Mouse (Mus musculus): Measurements from ENCODE around the gene Stn1. TPM values are rescaled to one million over a fixed set of nuclear protein-coding genes. Genes with fewer than 3 reads are reported as not detected.
A peak's percentile ranks its signal among the peaks of the same experiment; 100 is the strongest.

Stn1 gene
- polyA plus RNA-seq, 1 experiment from 2014 or later: 12.7 TPM

DNA sequence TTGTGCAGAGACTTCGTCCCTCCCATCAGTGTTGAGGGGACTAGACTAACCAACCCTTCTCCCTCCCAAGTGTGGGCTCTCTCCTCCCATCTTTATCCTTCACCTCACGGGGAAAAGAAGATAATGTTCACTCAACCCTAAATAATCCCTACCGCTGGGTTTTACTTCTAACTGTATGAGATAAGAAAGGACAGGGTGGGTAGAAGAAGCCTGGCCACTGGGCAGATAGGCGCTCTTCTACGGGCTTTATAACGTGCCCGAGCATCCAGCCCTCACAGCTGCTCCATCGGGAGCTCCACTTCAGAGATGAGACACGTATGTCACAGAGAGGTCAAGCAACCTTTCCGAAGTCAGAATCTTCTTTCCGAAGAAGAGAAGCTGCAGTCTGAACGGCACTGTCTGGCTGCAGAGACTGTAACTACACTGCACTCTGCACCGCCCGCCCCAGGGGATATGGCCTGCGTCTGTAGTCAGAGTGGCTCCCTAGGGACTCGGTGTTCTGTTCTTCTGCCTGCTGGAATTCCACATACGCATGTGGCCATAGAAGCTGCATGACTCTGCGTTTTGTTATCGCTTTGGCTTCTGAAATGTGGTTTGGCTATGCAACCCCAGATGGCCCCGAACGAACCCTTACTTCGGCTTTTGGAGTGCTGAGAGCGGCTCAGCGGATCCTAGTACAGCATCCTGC is 18.7 kb downstream of the Stn1 start:
- DNase-seq: no peak
- H3K4me1 ChIP-seq (replicated peaks): peaks cover 57% of the 10 kb centered on the region
- no peaks in the 10 kb centered on the region for H3K27me3 ChIP-seq
- H3K9me3 ChIP-seq (replicated peaks): no peaks in the 10 kb centered on the region
- H3K4me2 ChIP-seq: peak overlapping the region; percentile 69
- peak overlapping the region; percentile 57 for H3K9ac ChIP-seq
- 32% methylated on average over 24 of the region's 24 CpGs for WGBS (ENCODE audit: insufficient replicate concordance)
- ATAC-seq (ENCODE audit: low read depth): peak; percentile 88
- peak overlapping the region; percentile 81 for H3K27ac ChIP-seq
- peak overlapping the region; percentile 42 for H3K4me3 ChIP-seq (replicated peaks)
- peaks cover 32% of the 10 kb centered on the region for H3K36me3 ChIP-seq

DNA sequence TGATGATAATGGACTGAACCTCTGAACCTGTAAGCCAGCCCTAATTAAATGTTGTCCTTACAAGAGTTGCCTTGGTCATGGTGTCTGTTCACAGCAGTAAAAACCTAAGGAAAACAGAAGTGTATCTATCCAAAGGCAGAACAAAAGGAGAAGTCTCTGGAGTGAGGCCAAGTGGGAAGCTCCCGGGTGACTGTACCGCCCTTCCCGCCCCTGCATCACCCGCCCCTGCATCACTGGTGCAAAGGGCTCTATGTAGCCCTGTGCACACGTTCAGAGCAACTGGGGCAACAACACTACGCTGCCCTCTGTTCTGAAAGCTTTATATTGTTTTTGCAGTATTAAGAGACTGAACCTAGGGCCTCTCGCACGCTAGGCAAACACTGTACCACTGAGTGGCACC is 19.7 kb downstream of the Stn1 start:
- Histone ChIP-seq H3K9ac (no peak overlapping the region), H3K4me3 (replicated peaks) (no peak overlapping the region), H3K9me3 (replicated peaks) (no peaks in the 10 kb centered on the region), H3K4me1 (replicated peaks) (peaks cover 60% of the 10 kb centered on the region), H3K4me2 (peak overlapping the region; percentile 69; the same call in 1 of the 2 replicates), H3K27ac (no peak overlapping the region), H3K36me3 (peaks cover 26% of the 10 kb centered on the region), H3K27me3 (no peaks in the 10 kb centered on the region)
- no peak for ATAC-seq (ENCODE audit: low read depth)
- no peak for DNase-seq
- 75% methylated on average over 8 of the region's 8 CpGs for WGBS (ENCODE audit: insufficient replicate concordance)

DNA sequence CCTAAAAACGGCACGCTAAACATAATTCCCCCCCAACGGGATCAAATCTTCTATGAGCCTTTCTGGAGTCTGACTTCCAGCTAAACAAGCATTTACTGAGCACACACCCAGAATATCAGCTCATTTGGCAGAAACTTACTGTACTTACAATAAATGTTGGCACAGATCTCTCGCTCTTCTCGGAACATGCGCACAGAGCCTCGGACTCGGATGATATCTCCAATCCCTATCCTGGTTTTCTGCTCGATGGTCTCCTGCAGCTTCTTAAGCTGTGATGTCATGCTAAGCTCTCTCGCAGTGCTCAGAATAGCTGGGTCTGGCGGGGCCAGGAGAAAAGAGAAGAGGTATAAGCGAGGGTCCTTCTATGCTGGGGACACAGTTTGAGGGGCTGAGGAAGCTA is 20.4 kb downstream of the Stn1 start:
- Histone ChIP-seq H3K27me3 (no peaks in the 10 kb centered on the region), H3K27ac (no peak overlapping the region), H3K4me3 (replicated peaks) (no peak overlapping the region), H3K4me1 (replicated peaks) (peaks cover 66% of the 10 kb centered on the region), H3K36me3 (peaks cover 19% of the 10 kb centered on the region; the same call in 1 of the 2 replicates), H3K4me2 (no peak overlapping the region), H3K9me3 (replicated peaks) (no peaks in the 10 kb centered on the region), H3K9ac (no peak overlapping the region)
- ATAC-seq (ENCODE audit: low read depth): no peak
- WGBS (ENCODE audit: insufficient replicate concordance): 89% methylated on average over 12 of the region's 12 CpGs
- DNase-seq: no peak

DNA sequence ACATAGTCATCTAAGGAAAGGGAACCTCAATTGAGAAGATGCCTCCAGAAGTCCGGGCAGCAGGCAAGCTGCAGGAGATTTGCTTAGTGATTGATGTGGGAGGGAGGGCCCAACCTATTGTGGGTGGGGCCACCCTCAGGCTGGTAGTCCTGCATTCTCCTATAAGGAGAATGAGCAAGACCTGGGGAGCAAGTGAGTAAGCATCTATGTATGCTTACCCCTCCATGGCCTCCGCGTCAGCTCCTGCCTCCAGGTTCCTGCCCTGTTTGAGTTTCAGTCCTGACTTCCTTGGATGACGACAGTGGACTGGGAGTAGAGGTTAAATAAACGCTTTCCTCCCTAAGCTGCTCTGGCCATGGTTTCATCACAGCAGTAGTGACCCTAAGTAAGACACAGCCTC is 22.2 kb downstream of the Stn1 start:
- Histone ChIP-seq H3K4me1 (replicated peaks) (peaks cover 79% of the 10 kb centered on the region), H3K27me3 (no peaks in the 10 kb centered on the region), H3K27ac (no peak overlapping the region), H3K4me3 (replicated peaks) (no peak overlapping the region), H3K4me2 (no peak overlapping the region), H3K36me3 (peaks cover 16% of the 10 kb centered on the region; the same call in 1 of the 2 replicates), H3K9ac (no peak overlapping the region), H3K9me3 (replicated peaks) (no peaks in the 10 kb centered on the region)
- 69% methylated on average over 5 of the region's 5 CpGs for WGBS (ENCODE audit: insufficient replicate concordance)
- DNase-seq (no peak), ATAC-seq (ENCODE audit: low read depth) (no peak)

DNA sequence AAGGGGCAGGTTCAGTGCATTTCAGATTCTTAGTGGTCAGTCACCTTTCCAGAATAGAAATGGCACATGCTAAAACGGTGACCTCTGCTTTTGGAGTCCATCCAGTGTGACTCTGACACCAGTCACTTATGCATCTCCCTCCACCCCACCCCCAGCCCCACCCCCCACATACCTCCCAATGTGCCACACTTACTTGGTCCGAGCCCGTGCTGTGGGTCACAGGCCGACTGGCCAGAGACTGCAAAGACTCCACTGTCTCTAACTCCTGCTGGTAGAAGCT is 23.7 kb downstream of the Stn1 start:
- 70% methylated on average over 4 of the region's 4 CpGs for WGBS (ENCODE audit: insufficient replicate concordance)
- no peak for ATAC-seq (ENCODE audit: low read depth)

DNA sequence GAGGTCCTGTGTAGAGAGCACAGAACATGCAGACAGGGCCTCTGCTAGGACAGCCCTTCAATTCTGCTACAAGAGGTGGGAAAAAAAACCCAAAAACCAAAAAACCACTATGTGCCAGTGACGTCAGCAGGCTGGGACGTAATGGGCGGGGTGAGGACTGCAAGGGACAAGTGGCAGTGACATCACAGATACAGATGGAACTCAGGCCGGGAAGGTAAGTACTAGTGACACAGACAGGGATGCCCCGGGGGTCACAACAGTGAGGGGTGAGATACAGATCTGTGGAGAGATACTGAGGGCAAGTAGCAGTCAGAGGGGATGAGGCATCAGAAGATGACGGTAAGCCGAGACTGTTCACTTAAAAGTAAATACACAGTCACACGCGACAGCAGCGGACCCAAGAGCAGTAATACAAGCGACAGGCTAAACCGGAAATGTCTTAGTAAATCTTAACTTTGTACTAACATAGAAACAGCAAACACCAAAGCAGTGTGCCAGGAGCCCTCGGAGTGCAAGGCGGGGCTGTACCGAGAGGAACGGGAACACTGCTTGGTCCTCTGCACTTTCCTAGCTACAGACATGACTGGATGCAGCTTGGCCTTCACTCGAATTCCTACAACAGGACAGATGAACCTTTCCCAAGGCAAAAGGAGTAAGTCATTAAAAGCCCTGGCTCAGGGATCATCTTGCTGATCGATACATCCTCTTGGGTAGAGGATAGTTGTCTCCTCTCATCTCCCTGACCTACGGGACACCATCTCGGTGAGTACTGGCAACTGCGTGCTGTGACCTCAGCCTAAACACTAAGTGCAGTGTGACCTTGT is 24.3 kb downstream of the Stn1 start:
- Histone ChIP-seq H3K9ac (no peak overlapping the region), H3K36me3 (peaks cover 16% of the 10 kb centered on the region; the same call in 1 of the 2 replicates), H3K27ac (no peak overlapping the region), H3K4me1 (replicated peaks) (peaks cover 79% of the 10 kb centered on the region), H3K4me3 (replicated peaks) (no peak overlapping the region), H3K27me3 (no peaks in the 10 kb centered on the region), H3K4me2 (no peak overlapping the region), H3K9me3 (replicated peaks) (no peaks in the 10 kb centered on the region)
- WGBS (ENCODE audit: insufficient replicate concordance): 74% methylated on average over 21 of the region's 21 CpGs
- DNase-seq (no peak), ATAC-seq (ENCODE audit: low read depth) (no peak)

More for the DNA sequence above, 23.7 kb downstream of the Stn1 start:
- peaks cover 79% of the 10 kb centered on the region for H3K4me1 ChIP-seq (replicated peaks)
- no peak overlapping the region for H3K4me3 ChIP-seq (replicated peaks)
- no peak for DNase-seq
- H3K9me3 ChIP-seq (replicated peaks): no peaks in the 10 kb centered on the region
- H3K4me2 ChIP-seq: no peak overlapping the region
- no peak overlapping the region for H3K9ac ChIP-seq
- no peaks in the 10 kb centered on the region for H3K27me3 ChIP-seq
- H3K36me3 ChIP-seq: peaks cover 16% of the 10 kb centered on the region; the same call in 1 of the 2 replicates
- H3K27ac ChIP-seq: no peak overlapping the region

DNA sequence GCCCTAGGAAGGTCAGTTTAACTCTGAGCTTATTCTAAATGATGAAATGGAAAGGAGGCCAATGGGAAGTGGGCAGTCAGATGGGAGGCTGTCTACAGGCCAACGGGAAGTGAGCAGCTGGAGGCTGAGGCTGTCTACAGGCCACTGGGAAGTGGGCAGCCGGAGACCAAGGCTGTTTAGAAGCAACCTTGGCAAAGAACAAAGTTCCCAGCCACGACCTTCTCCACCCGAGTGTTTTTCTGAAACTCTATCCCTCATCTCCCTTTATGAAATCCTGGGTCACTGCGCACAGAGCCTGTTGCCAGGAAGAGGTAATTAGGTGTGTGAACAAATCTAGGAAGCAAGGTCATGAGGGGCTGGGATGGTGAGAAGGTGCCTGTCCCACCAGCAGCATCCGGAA is 25.3 kb downstream of the Stn1 start:
- 58% methylated on average over 6 of the region's 6 CpGs for WGBS (ENCODE audit: insufficient replicate concordance)
- Histone ChIP-seq H3K9ac (no peak overlapping the region), H3K36me3 (peaks cover 16% of the 10 kb centered on the region; the same call in 1 of the 2 replicates), H3K27me3 (no peaks in the 10 kb centered on the region), H3K4me1 (replicated peaks) (peaks cover 77% of the 10 kb centered on the region), H3K4me3 (replicated peaks) (no peak overlapping the region), H3K9me3 (replicated peaks) (no peaks in the 10 kb centered on the region), H3K27ac (peak overlapping the region; percentile 75), H3K4me2 (no peak overlapping the region)
- ATAC-seq (ENCODE audit: low read depth) (no peak), DNase-seq (no peak)

DNA sequence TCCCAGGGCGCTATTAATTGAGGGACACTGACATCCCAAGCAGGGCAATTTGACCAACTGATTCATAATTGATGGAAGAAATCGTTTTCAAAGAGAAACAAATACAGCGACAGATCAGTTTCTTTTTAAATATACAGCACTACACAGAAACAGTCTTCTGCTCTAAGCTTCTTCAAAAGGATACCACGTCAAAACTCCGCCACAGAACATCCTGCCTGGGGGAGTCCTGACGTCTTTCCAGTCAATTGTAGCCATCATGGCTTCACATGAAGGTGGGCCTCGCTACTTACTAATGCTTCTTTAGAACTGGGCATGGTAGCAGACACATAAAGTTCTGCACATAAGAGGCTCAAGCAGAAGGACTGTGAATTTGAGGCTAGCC is 26.0 kb downstream of the Stn1 start:
- peak overlapping the region; percentile 39; the same call in 1 of the 2 replicates for H3K4me3 ChIP-seq (replicated peaks)
- WGBS (ENCODE audit: insufficient replicate concordance): 31% methylated on average over 7 of the region's 7 CpGs
- DNase-seq (no peak), ATAC-seq (ENCODE audit: low read depth) (no peak)
- H3K4me1 ChIP-seq (replicated peaks): peaks cover 75% of the 10 kb centered on the region
- no peaks in the 10 kb centered on the region for H3K27me3 ChIP-seq
- peak overlapping the region; percentile 68 for H3K4me2 ChIP-seq
- H3K27ac ChIP-seq: peak overlapping the region; percentile 75
- peaks cover 16% of the 10 kb centered on the region; the same call in 1 of the 2 replicates for H3K36me3 ChIP-seq
- peak overlapping the region; percentile 67 for H3K9ac ChIP-seq
- no peaks in the 10 kb centered on the region for H3K9me3 ChIP-seq (replicated peaks)

DNA sequence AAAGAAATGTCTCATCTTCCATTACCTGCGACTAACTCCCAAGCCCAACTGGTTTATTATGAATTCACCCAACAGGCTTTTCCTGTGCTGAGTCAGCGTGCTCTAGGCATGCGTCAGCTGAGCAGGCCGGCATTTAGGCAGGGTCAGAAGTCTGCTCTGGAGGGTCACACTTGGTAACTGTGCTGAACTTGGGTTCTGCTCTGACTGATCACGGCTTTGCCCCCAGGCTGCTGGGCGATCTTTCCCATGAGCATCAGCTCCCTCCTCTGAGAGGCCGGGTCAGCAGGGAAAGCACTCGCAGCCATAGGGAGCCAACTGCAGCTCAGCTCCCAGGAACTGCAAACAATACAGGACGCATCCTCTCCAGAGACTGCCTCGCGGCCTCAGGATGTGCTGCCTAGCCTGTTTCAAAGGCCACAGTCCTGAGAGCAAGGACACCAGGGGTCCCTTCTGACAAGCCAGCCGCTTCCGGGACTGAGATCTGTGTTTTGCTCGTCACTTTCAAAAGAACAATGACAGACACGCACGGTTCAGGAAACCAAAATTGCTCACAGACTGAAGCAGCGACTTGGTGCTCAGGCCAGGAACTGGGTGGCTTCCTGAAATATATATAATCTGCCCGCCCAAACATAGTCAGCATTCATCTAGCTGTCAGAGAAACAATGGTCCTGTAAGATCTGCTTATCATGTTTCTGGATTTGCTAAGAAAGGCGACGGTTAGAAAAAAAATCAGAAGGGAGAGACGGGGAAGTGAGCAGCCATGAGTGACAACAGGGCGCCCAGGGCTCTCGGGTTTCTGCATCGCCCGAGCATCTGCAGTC is 26.6 kb downstream of the Stn1 start:
- Histone ChIP-seq H3K27me3 (no peaks in the 10 kb centered on the region), H3K27ac (peak overlapping the region; percentile 75), H3K9ac (peak overlapping the region; percentile 67), H3K36me3 (peaks cover 11% of the 10 kb centered on the region; the same call in 1 of the 2 replicates), H3K4me2 (peak overlapping the region; percentile 68), H3K4me1 (replicated peaks) (peaks cover 70% of the 10 kb centered on the region), H3K9me3 (replicated peaks) (no peaks in the 10 kb centered on the region), H3K4me3 (replicated peaks) (peak overlapping the region; percentile 39)
- ATAC-seq (ENCODE audit: low read depth): peak; percentile 43
- 9% methylated on average over 25 of the region's 25 CpGs for WGBS (ENCODE audit: insufficient replicate concordance)
- no peak for DNase-seq

DNA sequence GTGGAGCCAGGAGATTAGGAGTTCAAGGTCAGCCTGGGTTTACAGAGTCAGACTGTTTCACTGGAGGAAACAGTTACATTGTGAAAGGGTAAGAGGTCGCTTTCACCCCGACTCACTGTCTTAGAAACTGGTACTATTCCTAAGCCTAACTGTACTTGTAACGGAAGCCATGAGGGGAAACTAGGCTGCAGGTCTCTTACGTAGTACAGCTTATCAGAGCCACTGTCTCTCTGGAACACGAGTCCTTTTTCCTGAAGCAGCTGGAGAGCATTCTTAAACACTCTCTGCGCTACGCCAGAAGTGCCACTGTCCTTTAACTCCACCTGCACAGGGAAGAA is 27.2 kb downstream of the Stn1 start:
- 0 out of 2 replicates have a peak overlapping the region, but pooled peaks have one; percentile 39 for H3K4me3 ChIP-seq (replicated peaks)
- H3K36me3 ChIP-seq: peaks cover 8% of the 10 kb centered on the region; the same call in 1 of the 2 replicates
- DNase-seq (no peak), ATAC-seq (ENCODE audit: low read depth) (no peak)
- no peaks in the 10 kb centered on the region for H3K9me3 ChIP-seq (replicated peaks)
- H3K4me2 ChIP-seq: peak overlapping the region; percentile 68
- H3K4me1 ChIP-seq (replicated peaks): peaks cover 65% of the 10 kb centered on the region
- 25% methylated on average over 7 of the region's 7 CpGs for WGBS (ENCODE audit: insufficient replicate concordance)
- peak overlapping the region; percentile 67; the same call in 1 of the 2 replicates for H3K9ac ChIP-seq
- peak overlapping the region; percentile 75 for H3K27ac ChIP-seq
- H3K27me3 ChIP-seq: no peaks in the 10 kb centered on the region

DNA sequence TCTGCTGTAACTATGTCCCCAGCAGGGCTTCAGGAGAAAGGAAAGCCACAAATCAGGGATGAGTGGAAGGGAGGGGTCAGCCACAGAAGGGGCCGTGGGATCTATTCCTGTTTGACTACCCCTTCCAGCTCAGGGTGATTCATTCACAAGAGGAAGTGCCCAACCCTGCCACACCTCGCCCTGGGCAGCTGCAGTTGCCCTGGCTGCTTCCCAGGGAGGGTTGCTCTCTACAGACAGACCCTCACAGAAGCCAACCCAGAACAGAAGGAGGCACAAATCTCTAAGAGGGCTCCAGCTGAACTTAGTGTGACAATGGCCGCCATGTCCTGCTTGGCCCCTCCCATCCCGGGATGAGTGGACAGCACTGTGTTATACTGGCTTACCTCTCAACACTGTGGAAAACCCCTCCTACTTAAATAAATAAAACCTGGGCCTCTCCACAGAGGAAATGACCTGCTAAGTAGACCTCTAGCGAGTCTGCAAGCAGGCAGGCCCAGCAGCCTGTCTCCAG is 28.5 kb downstream of the Stn1 start:
- Histone ChIP-seq H3K27ac (peak overlapping the region; percentile 50), H3K9me3 (replicated peaks) (no peaks in the 10 kb centered on the region), H3K36me3 (no peaks in the 10 kb centered on the region), H3K4me2 (peak overlapping the region; percentile 46), H3K9ac (0 out of 2 replicates have a peak overlapping the region, but pooled peaks have one; percentile 18), H3K27me3 (no peaks in the 10 kb centered on the region), H3K4me3 (replicated peaks) (no peak overlapping the region), H3K4me1 (replicated peaks) (peaks cover 59% of the 10 kb centered on the region)
- 26% methylated on average over 5 of the region's 5 CpGs for WGBS (ENCODE audit: insufficient replicate concordance)
- peak; percentile 6; the same call in 1 of the 2 replicates for ATAC-seq (ENCODE audit: low read depth)
- no peak for DNase-seq
